Mouse (Mus musculus) erythroblast, embryonic 14.5 days (primary cell): ENCODE measurements around the gene Cfap300.

Experiments used
- GATA1 ChIP-seq: IDR thresholded peaks from 2 replicates; pipeline ENCODE4 v1.6.1; 2012; ENCODE audit warnings: low read length, inconsistent platforms, mixed read lengths
- TAL1 ChIP-seq: IDR thresholded peaks from 3 replicates; pipeline ENCODE4 v1.6.1; 2012; ENCODE audit warnings: low read length, inconsistent platforms, mixed read lengths

DNA sequence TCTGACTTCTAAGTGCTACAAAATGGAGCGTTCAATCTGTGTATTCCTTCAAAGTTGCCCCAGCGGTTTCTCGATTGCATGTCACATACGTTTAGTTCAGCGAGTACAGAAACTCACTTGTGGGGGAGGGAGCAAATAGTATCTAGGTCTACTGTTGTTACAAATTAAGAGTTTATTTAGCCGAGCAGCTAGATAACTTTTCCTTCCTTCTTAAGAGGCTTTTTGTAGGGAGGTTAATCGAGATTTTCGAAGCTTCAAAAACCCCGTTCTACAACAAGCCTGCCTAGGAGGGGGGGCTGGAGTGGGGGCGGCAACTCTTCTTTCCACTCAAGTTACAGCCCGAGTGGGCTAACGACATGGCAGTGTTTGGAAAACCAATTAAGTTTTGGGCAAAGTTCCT is 39.8 kb downstream of the Cfap300 start:
- no peak for TF ChIP-seq GATA1
- TF ChIP-seq TAL1 = no peak
